Mouse (Mus musculus) thymus, adult 2 months (tissue): ENCODE results near the gene Ttc37.

Experiments used
- CTCF ChIP-seq: fragments of 200-500 bp; IDR thresholded peaks from 2 replicates; pipeline ENCODE4 v1.5.1; 2012; ENCODE audit warnings: mild to moderate bottlenecking, control low read depth, low read length, moderate library complexity, borderline replicate concordance; ENCODE audit not compliant: control insufficient read depth, poor library complexity, insufficient read depth; ENCODE audit errors: extremely low read depth
- POLR2A ChIP-seq: fragments of 200-500 bp; IDR thresholded peaks from 2 replicates; pipeline ENCODE4 v1.6.1; 2012; ENCODE audit warnings: mild to moderate bottlenecking, low read length, control low read depth, moderate library complexity; ENCODE audit not compliant: control insufficient read depth, poor library complexity, insufficient read depth; ENCODE audit errors: extremely low read depth

GRCm38 (mm10) chr13:76174297-76174696 lies 75.8 kb downstream of the Ttc37 start:
- no peak for TF ChIP-seq CTCF
- TF ChIP-seq POLR2A: no peak
